Mouse (Mus musculus) cortical plate, adult 2 months (tissue): ENCODE data around the gene Ano10.
A peak's percentile ranks its signal among the peaks of the same experiment; 100 is the strongest.

Experiments
- CTCF ChIP-seq: fragments of 200-500 bp; IDR thresholded peaks from 2 replicates; pipeline ENCODE4 v1.5.1; 2011; ENCODE audit warnings: mild to moderate bottlenecking, control low read depth, low read length; ENCODE audit not compliant: insufficient read depth; ENCODE audit errors: extremely low read depth
- POLR2A ChIP-seq: fragments of 200-500 bp; IDR thresholded peaks from 2 replicates; pipeline ENCODE4 v1.6.1; 2011; ENCODE audit warnings: mild to moderate bottlenecking, low read length, control low read depth; ENCODE audit not compliant: insufficient read depth; ENCODE audit errors: extremely low read depth

DNA sequence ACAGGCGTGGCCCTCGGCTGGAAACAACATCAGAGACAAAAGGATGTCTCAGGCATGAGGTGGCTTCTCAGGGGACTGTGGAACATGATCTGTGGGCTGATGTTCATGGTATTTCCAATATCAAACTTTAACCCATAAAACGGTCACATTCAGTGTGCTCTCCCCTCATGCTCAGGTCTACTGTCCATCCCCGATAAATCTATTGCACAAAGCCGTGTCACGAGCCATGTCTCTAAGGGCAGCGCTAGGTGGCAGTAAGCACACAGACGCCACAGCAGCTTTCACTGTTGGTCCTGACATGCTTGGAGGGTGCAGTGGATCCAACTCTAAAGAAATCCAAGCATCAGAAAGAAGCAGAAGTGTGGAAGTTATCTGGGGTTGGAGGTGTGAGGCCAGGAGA lies 46.1 kb downstream of the Ano10 start:
- TF ChIP-seq CTCF (peak; percentile 70), POLR2A (no peak)
